In genomic region chr13:3861251-3861650, GRCm38 (mm10) we compare ENCODE assay signal across 39 mouse cellular contexts. TPM values are rescaled to one million over a fixed set of nuclear protein-coding genes. Genes with fewer than 3 reads are reported as not detected.
DNase-seq lines count a peak whose midpoint lies in the region; ATAC-seq lines count a peak whose summit lies in the region.
"Had no signal": no experiment of that assay in that cellular context is flagged by ENCODE, and none has a peak within 500 bp of the region (broad histone marks: within the 10 kb centered on the region; RNA-seq: fewer than 3 reads in every experiment).

No protein-coding gene starts in this region.

- H3K9ac ChIP-seq in liver, embryonic 16.5 days (ENCODE audit: low read depth, low read length): peak overlapping the region; percentile 22; the same call in 1 of the 2 replicates
- H3K9ac ChIP-seq: forebrain, postnatal 0 days; heart, embryonic 12.5 days; limb, embryonic 13.5 days; lung, embryonic 15.5 days; stomach, embryonic 15.5 days had no signal

- peak overlapping the region; percentile 12 for H3K4me2 ChIP-seq in liver, embryonic 16.5 days (ENCODE audit: low read depth, low read length)
- H3K4me2 ChIP-seq: heart, embryonic 12.5 days; limb, embryonic 13.5 days; lung, embryonic 15.5 days; midbrain, embryonic 11.5 days; stomach, embryonic 15.5 days had no signal

- ATAC-seq in liver, embryonic 16.5 days (ENCODE audit: low read depth): peak; percentile 76
- ATAC-seq: activated CD4-positive, CD25-positive, alpha-beta regulatory T cell, adult 4 months; forebrain, postnatal 0 days; hindbrain, embryonic 16.5 days; intestine, embryonic 16.5 days had no signal

- H3K4me3 ChIP-seq in liver, embryonic 16.5 days (ENCODE audit: low read depth, low read length): no peak overlapping the region
- H3K4me3 ChIP-seq: embryonic facial prominence, embryonic 10.5 days; heart, embryonic 12.5 days; hindbrain, embryonic 10.5 days; limb, embryonic 13.5 days; lung, embryonic 15.5 days; stomach, embryonic 15.5 days had no signal

- peaks cover 53% of the 10 kb centered on the region for H3K4me1 ChIP-seq in liver, embryonic 16.5 days (ENCODE audit: control insufficient read depth, low read depth, low read length)
- H3K4me1 ChIP-seq: embryonic facial prominence, embryonic 10.5 days; hindbrain, embryonic 10.5 days; limb, embryonic 13.5 days; lung, embryonic 15.5 days had no signal

- no peaks in the 10 kb centered on the region for H3K9me3 ChIP-seq in liver, embryonic 16.5 days (replicated peaks; ENCODE audit: control insufficient read depth, low read length)
- H3K9me3 ChIP-seq: embryonic facial prominence, embryonic 10.5 days; heart, embryonic 12.5 days; hindbrain, embryonic 10.5 days; limb, embryonic 13.5 days; lung, embryonic 15.5 days; stomach, embryonic 15.5 days had no signal

- no peaks in the 10 kb centered on the region for H3K27me3 ChIP-seq in liver, embryonic 16.5 days (ENCODE audit: control insufficient read depth, insufficient read depth, low read depth, low read length)
- H3K27me3 ChIP-seq: heart, embryonic 12.5 days; limb, embryonic 13.5 days; lung, embryonic 15.5 days; stomach, embryonic 15.5 days had no signal

- 47% methylated on average over 8 of the region's 8 CpGs for WGBS in liver, embryonic 16.5 days (ENCODE audit: insufficient replicate concordance)

- H3K27ac ChIP-seq in liver, embryonic 16.5 days (ENCODE audit: low read length): peak overlapping the region; percentile 65
- H3K27ac ChIP-seq: embryonic facial prominence, embryonic 10.5 days; hindbrain, embryonic 10.5 days; limb, embryonic 13.5 days; lung, embryonic 15.5 days; stomach, embryonic 15.5 days had no signal

- H3K36me3 ChIP-seq in liver, embryonic 16.5 days (ENCODE audit: control insufficient read depth, insufficient read depth): no peaks in the 10 kb centered on the region
- H3K36me3 ChIP-seq: embryonic facial prominence, embryonic 10.5 days; heart, embryonic 12.5 days; hindbrain, embryonic 10.5 days; limb, embryonic 13.5 days; lung, embryonic 15.5 days; stomach, embryonic 15.5 days had no signal

- peak; percentile 2 for DNase-seq in urinary bladder, postnatal 25 days (ENCODE audit: low spot score)
- no peak for DNase-seq in urinary bladder, postnatal 10 days (ENCODE audit: low spot score)
- peak; percentile 59 for DNase-seq in liver
- no peak for DNase-seq in adrenal gland, postnatal 25 days
- DNase-seq in thymus, postnatal 36 days: no peak
- no peak for DNase-seq in gastrocnemius, postnatal 10 days
- DNase-seq: adrenal gland, adult 8-10 months; cerebellum, adult 11-12 months; cerebellum, postnatal 10 days; forebrain, postnatal 0 days; gastrocnemius, postnatal 25 days; heart, adult 18-20 months; heart, postnatal 10 days; kidney, postnatal 4 days; layer of hippocampus, adult 9-11 months; lung, postnatal 4 days; right cerebral cortex, postnatal 14 days; thymus, adult 18-20 months; thymus, postnatal 4 days had no signal

RNA-seq across cellular contexts. Expression of gene Calm5, which starts 7.3 kb away (rescaled TPM):
- polyA plus RNA-seq in liver, embryonic 16.5 days (2015; fragmentation: Nextera tagmentation; extraction: Ambion mirVana): not detected in 2 replicates
- total RNA-seq in adrenal gland, postnatal 25 days (2021): not detected in 2 replicates
- total RNA-seq in gastrocnemius, postnatal 10 days (2021): not detected
- total RNA-seq: adrenal gland, adult 8-10 months; forebrain, postnatal 0 days; gastrocnemius, postnatal 25 days; heart, adult 18-20 months; heart, postnatal 10 days; left cerebral cortex, adult 18-20 months; left cerebral cortex, postnatal 25 days; MEL; midbrain, postnatal 0 days; neutrophil, adult 5-6 weeks had no signal
- polyA plus RNA-seq: activated CD4-positive, CD25-positive, alpha-beta regulatory T cell, adult 4 months; C2C12; cortical plate, adult 2 months; embryonic facial prominence, embryonic 10.5 days; forebrain, embryonic 11.5 days; forebrain, postnatal 0 days; heart, embryonic 12.5 days; hindbrain, embryonic 10.5 days; hindbrain, embryonic 16.5 days; intestine, embryonic 16.5 days; kidney, embryonic 16.5 days; limb, embryonic 13.5 days; lung, embryonic 15.5 days; midbrain, embryonic 11.5 days; midbrain, postnatal 0 days; stomach, embryonic 15.5 days had no signal

RNA-seq across cellular contexts. Expression of gene Calm4, which starts 23.7 kb away (rescaled TPM):
- not detected in 2 replicates for polyA plus RNA-seq in liver, embryonic 16.5 days (2015; fragmentation: Nextera tagmentation; extraction: Ambion mirVana)
- total RNA-seq in adrenal gland, postnatal 25 days (2021): not detected in 2 replicates
- total RNA-seq in gastrocnemius, postnatal 10 days (2021): not detected
- total RNA-seq: adrenal gland, adult 8-10 months; forebrain, postnatal 0 days; gastrocnemius, postnatal 25 days; heart, adult 18-20 months; heart, postnatal 10 days; left cerebral cortex, adult 18-20 months; left cerebral cortex, postnatal 25 days; MEL; neutrophil, adult 5-6 weeks had no signal
- polyA plus RNA-seq: activated CD4-positive, CD25-positive, alpha-beta regulatory T cell, adult 4 months; C2C12; cortical plate, adult 2 months; embryonic facial prominence, embryonic 10.5 days; forebrain, embryonic 11.5 days; forebrain, postnatal 0 days; heart, embryonic 12.5 days; hindbrain, embryonic 10.5 days; kidney, embryonic 16.5 days; limb, embryonic 13.5 days; lung, embryonic 15.5 days; midbrain, embryonic 11.5 days; midbrain, postnatal 0 days had no signal

RNA-seq across cellular contexts. Expression of gene Net1, which starts 56.8 kb away (rescaled TPM):
- 57.6 and 59.3 TPM in 2 replicates for polyA plus RNA-seq in liver, embryonic 16.5 days (2015; fragmentation: Nextera tagmentation; extraction: Ambion mirVana)
- 94.7 and 107 TPM in 2 replicates for total RNA-seq in adrenal gland, postnatal 25 days (2021)
- 10 to 100 TPM; 48.0 to 48.7 TPM for total RNA-seq in gastrocnemius, postnatal 10 days (2021)

RNA-seq across cellular contexts. Expression of gene Tubal3, which starts 56.8 kb away (rescaled TPM):
- polyA plus RNA-seq in liver, embryonic 16.5 days (2015; fragmentation: Nextera tagmentation; extraction: Ambion mirVana): 0.30 TPM in 1 of 2 replicates, not detected in the other
- total RNA-seq in adrenal gland, postnatal 25 days (2021): not detected in 2 replicates
- not detected for total RNA-seq in gastrocnemius, postnatal 10 days (2021)
- total RNA-seq: adrenal gland, adult 8-10 months; forebrain, postnatal 0 days; gastrocnemius, postnatal 25 days; heart, adult 18-20 months; heart, postnatal 10 days; left cerebral cortex, adult 18-20 months; left cerebral cortex, postnatal 25 days; MEL; midbrain, postnatal 0 days; neutrophil, adult 5-6 weeks had no signal
- polyA plus RNA-seq: C2C12; cortical plate, adult 2 months; embryonic facial prominence, embryonic 10.5 days; forebrain, embryonic 11.5 days; heart, embryonic 12.5 days; hindbrain, embryonic 16.5 days; kidney, embryonic 16.5 days; limb, embryonic 13.5 days; lung, embryonic 15.5 days; midbrain, embryonic 11.5 days; midbrain, postnatal 0 days had no signal

RNA-seq across cellular contexts. Expression of gene Calml3, which starts 57.1 kb away (rescaled TPM):
- not detected in 2 replicates for polyA plus RNA-seq in liver, embryonic 16.5 days (2015; fragmentation: Nextera tagmentation; extraction: Ambion mirVana)
- not detected in 2 replicates for total RNA-seq in adrenal gland, postnatal 25 days (2021)
- not detected for total RNA-seq in gastrocnemius, postnatal 10 days (2021)
- total RNA-seq: forebrain, postnatal 0 days; gastrocnemius, postnatal 25 days; heart, adult 18-20 months; heart, postnatal 10 days; left cerebral cortex, adult 18-20 months; left cerebral cortex, postnatal 25 days; MEL had no signal
- polyA plus RNA-seq: activated CD4-positive, CD25-positive, alpha-beta regulatory T cell, adult 4 months; cortical plate, adult 2 months; embryonic facial prominence, embryonic 10.5 days; forebrain, embryonic 11.5 days; forebrain, postnatal 0 days; heart, embryonic 12.5 days; hindbrain, embryonic 16.5 days; intestine, embryonic 16.5 days; midbrain, embryonic 11.5 days; midbrain, postnatal 0 days had no signal

Comparison
In these comparisons a context has a peak if more than half of its experiments do, and no peak if none do; other contexts are left out.
1. DNase-seq: peak in urinary bladder, postnatal 25 days (single experiment) and liver (single experiment); none in urinary bladder, postnatal 10 days (single experiment), adrenal gland, postnatal 25 days (single experiment), thymus, postnatal 36 days (0 of 2) and gastrocnemius, postnatal 10 days (single experiment).